Mouse (Mus musculus): ENCODE measurements around the gene Qtrt1. TPM values are rescaled to one million over a fixed set of nuclear protein-coding genes. Genes with fewer than 3 reads are reported as not detected.

Qtrt1 gene
- polyA plus RNA-seq, 1 experiment from 2014 or later = 50.3 TPM

GRCm38 (mm10) chr9:21426013-21426412, 14.4 kb downstream of the Qtrt1 start:
- H3K4me3 ChIP-seq (ENCODE audit: low read depth, low read length) = peak overlapping the region; percentile 96
- DNase-seq (ENCODE audit: low spot score) = no peak
- H3K36me3 ChIP-seq (ENCODE audit: control insufficient read depth, insufficient read depth, low read length) = peaks cover under 1% of the 10 kb centered on the region; the same call in 1 of the 2 replicates
- H3K27ac ChIP-seq (replicated peaks; ENCODE audit: low read depth, low read length) = no peak overlapping the region
- peak overlapping the region; percentile 87 for H3K9ac ChIP-seq (ENCODE audit: low read length)
- 7% methylated on average over 1 of the region's 1 CpGs for WGBS
- peaks cover 10% of the 10 kb centered on the region for H3K4me1 ChIP-seq (ENCODE audit: control insufficient read depth, insufficient read depth, low read length)
- peak overlapping the region; percentile 84 for H3K4me2 ChIP-seq (ENCODE audit: low read depth, severe bottlenecking)
- no peaks in the 10 kb centered on the region for H3K27me3 ChIP-seq (ENCODE audit: control insufficient read depth, insufficient read depth, low read length)
- ATAC-seq (ENCODE audit: insufficient number of reproducible peaks, low FRiP score, low TSS enrichment, low read depth) = no peak
- no peaks in the 10 kb centered on the region for H3K9me3 ChIP-seq (ENCODE audit: control insufficient read depth, low read length)

GRCm38 (mm10) chr9:21426525-21426924, 14.9 kb downstream of the Qtrt1 start:
- ATAC-seq (ENCODE audit: insufficient number of reproducible peaks, low FRiP score, low TSS enrichment, low read depth) (no peak), DNase-seq (ENCODE audit: low spot score) (no peak)
- H3K9ac ChIP-seq (ENCODE audit: low read length) = no peak overlapping the region
- no peaks in the 10 kb centered on the region; the same call in 1 of the 2 replicates for H3K36me3 ChIP-seq (ENCODE audit: control insufficient read depth, insufficient read depth, low read length)
- H3K4me1 ChIP-seq (ENCODE audit: control insufficient read depth, insufficient read depth, low read length) = peaks cover 10% of the 10 kb centered on the region
- H3K27ac ChIP-seq (replicated peaks; ENCODE audit: low read depth, low read length) = no peak overlapping the region
- no peaks in the 10 kb centered on the region for H3K27me3 ChIP-seq (ENCODE audit: control insufficient read depth, insufficient read depth, low read length)
- H3K4me3 ChIP-seq (ENCODE audit: low read depth, low read length) = 0 out of 2 replicates have a peak overlapping the region, but pooled peaks have one; percentile 96
- no peaks in the 10 kb centered on the region for H3K9me3 ChIP-seq (ENCODE audit: control insufficient read depth, low read length)
- H3K4me2 ChIP-seq (ENCODE audit: low read depth, severe bottlenecking) = peak overlapping the region; percentile 84; the same call in 1 of the 2 replicates
- 78% methylated on average over 2 of the region's 2 CpGs for WGBS

- Histone ChIP-seq H3K27me3 (ENCODE audit: control insufficient read depth, insufficient read depth, low read length) (no peaks in the 10 kb centered on the region), H3K27ac (replicated peaks; ENCODE audit: low read depth, low read length) (no peak overlapping the region), H3K9me3 (ENCODE audit: control insufficient read depth, low read length) (no peaks in the 10 kb centered on the region), H3K36me3 (ENCODE audit: control insufficient read depth, insufficient read depth, low read length) (no peaks in the 10 kb centered on the region), H3K4me3 (ENCODE audit: low read depth, low read length) (no peak overlapping the region), H3K4me1 (ENCODE audit: control insufficient read depth, insufficient read depth, low read length) (peaks cover 10% of the 10 kb centered on the region), H3K9ac (ENCODE audit: low read length) (no peak overlapping the region), H3K4me2 (ENCODE audit: low read depth, severe bottlenecking) (no peak overlapping the region)
- ATAC-seq (ENCODE audit: insufficient number of reproducible peaks, low FRiP score, low TSS enrichment, low read depth) (no peak), DNase-seq (ENCODE audit: low spot score) (no peak)
- WGBS = 91% methylated on average over 2 of the region's 2 CpGs
These were observed 16.1 kb downstream of the Qtrt1 start for GRCm38 (mm10) chr9:21427773-21428172.

- ATAC-seq (ENCODE audit: insufficient number of reproducible peaks, low FRiP score, low TSS enrichment, low read depth) = no peak
- no peak for DNase-seq (ENCODE audit: low spot score)
- Histone ChIP-seq H3K9me3 (ENCODE audit: control insufficient read depth, low read length) (no peaks in the 10 kb centered on the region), H3K27ac (replicated peaks; ENCODE audit: low read depth, low read length) (no peak overlapping the region), H3K27me3 (ENCODE audit: control insufficient read depth, insufficient read depth, low read length) (no peaks in the 10 kb centered on the region), H3K4me2 (ENCODE audit: low read depth, severe bottlenecking) (no peak overlapping the region), H3K4me1 (ENCODE audit: control insufficient read depth, insufficient read depth, low read length) (peaks cover 10% of the 10 kb centered on the region), H3K36me3 (ENCODE audit: control insufficient read depth, insufficient read depth, low read length) (no peaks in the 10 kb centered on the region), H3K9ac (ENCODE audit: low read length) (no peak overlapping the region), H3K4me3 (ENCODE audit: low read depth, low read length) (no peak overlapping the region)
- 86% methylated on average over 6 of the region's 6 CpGs for WGBS
These were observed 16.5 kb downstream of the Qtrt1 start for GRCm38 (mm10) chr9:21428178-21428577.

GRCm38 (mm10) chr9:21430724-21431123, 19.1 kb downstream of the Qtrt1 start:
- no peaks in the 10 kb centered on the region for H3K27me3 ChIP-seq (ENCODE audit: control insufficient read depth, insufficient read depth, low read length)
- no peak overlapping the region for H3K4me3 ChIP-seq (ENCODE audit: low read depth, low read length)
- H3K27ac ChIP-seq (replicated peaks; ENCODE audit: low read depth, low read length) = no peak overlapping the region
- H3K36me3 ChIP-seq (ENCODE audit: control insufficient read depth, insufficient read depth, low read length) = no peaks in the 10 kb centered on the region
- ATAC-seq (ENCODE audit: insufficient number of reproducible peaks, low FRiP score, low TSS enrichment, low read depth) (no peak), DNase-seq (ENCODE audit: low spot score) (no peak)
- H3K9ac ChIP-seq (ENCODE audit: low read length) = no peak overlapping the region; the same call in 1 of the 2 replicates
- peaks cover 7% of the 10 kb centered on the region for H3K4me1 ChIP-seq (ENCODE audit: control insufficient read depth, insufficient read depth, low read length)
- 70% methylated on average over 7 of the region's 7 CpGs for WGBS
- H3K4me2 ChIP-seq (ENCODE audit: low read depth, severe bottlenecking) = no peak overlapping the region
- H3K9me3 ChIP-seq (ENCODE audit: control insufficient read depth, low read length) = no peaks in the 10 kb centered on the region

GRCm38 (mm10) chr9:21432066-21432465, 20.4 kb downstream of the Qtrt1 start:
- H3K9ac ChIP-seq (ENCODE audit: low read length) = no peak overlapping the region
- no peaks in the 10 kb centered on the region for H3K27me3 ChIP-seq (ENCODE audit: control insufficient read depth, insufficient read depth, low read length)
- no peak overlapping the region for H3K27ac ChIP-seq (replicated peaks; ENCODE audit: low read depth, low read length)
- H3K4me1 ChIP-seq (ENCODE audit: control insufficient read depth, insufficient read depth, low read length) = peaks cover 2% of the 10 kb centered on the region; the same call in 1 of the 2 replicates
- H3K4me3 ChIP-seq (ENCODE audit: low read depth, low read length) = no peak overlapping the region
- no peaks in the 10 kb centered on the region for H3K9me3 ChIP-seq (ENCODE audit: control insufficient read depth, low read length)
- DNase-seq (ENCODE audit: low spot score) = no peak
- H3K4me2 ChIP-seq (ENCODE audit: low read depth, severe bottlenecking) = no peak overlapping the region
- no peak for ATAC-seq (ENCODE audit: insufficient number of reproducible peaks, low FRiP score, low TSS enrichment, low read depth)
- H3K36me3 ChIP-seq (ENCODE audit: control insufficient read depth, insufficient read depth, low read length) = no peaks in the 10 kb centered on the region
- 93% methylated on average over 7 of the region's 7 CpGs for WGBS

GRCm38 (mm10) chr9:21433766-21434165, 22.1 kb downstream of the Qtrt1 start:
- WGBS = 94% methylated on average over 8 of the region's 8 CpGs
- H3K4me3 ChIP-seq (ENCODE audit: low read depth, low read length) = no peak overlapping the region
- H3K4me2 ChIP-seq (ENCODE audit: low read depth, severe bottlenecking) = no peak overlapping the region
- H3K27me3 ChIP-seq (ENCODE audit: control insufficient read depth, insufficient read depth, low read length) = no peaks in the 10 kb centered on the region
- DNase-seq (ENCODE audit: low spot score) (no peak), ATAC-seq (ENCODE audit: insufficient number of reproducible peaks, low FRiP score, low TSS enrichment, low read depth) (no peak)
- H3K9me3 ChIP-seq (ENCODE audit: control insufficient read depth, low read length) = no peaks in the 10 kb centered on the region
- no peak overlapping the region for H3K27ac ChIP-seq (replicated peaks; ENCODE audit: low read depth, low read length)
- H3K36me3 ChIP-seq (ENCODE audit: control insufficient read depth, insufficient read depth, low read length) = no peaks in the 10 kb centered on the region
- H3K4me1 ChIP-seq (ENCODE audit: control insufficient read depth, insufficient read depth, low read length) = no peaks in the 10 kb centered on the region; the same call in 1 of the 2 replicates
- no peak overlapping the region for H3K9ac ChIP-seq (ENCODE audit: low read length)

GRCm38 (mm10) chr9:21434410-21434809, 22.8 kb downstream of the Qtrt1 start:
- Histone ChIP-seq H3K27ac (replicated peaks; ENCODE audit: low read depth, low read length) (no peak overlapping the region), H3K9me3 (ENCODE audit: control insufficient read depth, low read length) (no peaks in the 10 kb centered on the region), H3K4me1 (ENCODE audit: control insufficient read depth, insufficient read depth, low read length) (no peaks in the 10 kb centered on the region; the same call in 1 of the 2 replicates), H3K27me3 (ENCODE audit: control insufficient read depth, insufficient read depth, low read length) (no peaks in the 10 kb centered on the region), H3K36me3 (ENCODE audit: control insufficient read depth, insufficient read depth, low read length) (no peaks in the 10 kb centered on the region), H3K4me2 (ENCODE audit: low read depth, severe bottlenecking) (no peak overlapping the region), H3K4me3 (ENCODE audit: low read depth, low read length) (no peak overlapping the region), H3K9ac (ENCODE audit: low read length) (no peak overlapping the region)
- DNase-seq (ENCODE audit: low spot score) = no peak
- 92% methylated on average over 2 of the region's 2 CpGs for WGBS
- no peak for ATAC-seq (ENCODE audit: insufficient number of reproducible peaks, low FRiP score, low TSS enrichment, low read depth)

All from limb, embryonic 11.5 days (tissue).